Mouse (Mus musculus) heart, embryonic 14.5 days (tissue): ENCODE data around the gene Chpf2. TPM values are rescaled to one million over a fixed set of nuclear protein-coding genes. Genes with fewer than 3 reads are reported as not detected.

Experiments
- ATAC-seq: fragments of 200-750 bp; cut with Nextera tagmentation; 2 replicates; pipeline ENCODE4 v1.8.0; 2017; ENCODE audit warnings: low read depth, moderate TSS enrichment; ENCODE audit not compliant: insufficient number of reproducible peaks, insufficient read depth, low FRiP score
- H3K27ac ChIP-seq, 2 experiments: fragments of 200-500 bp in 1 of 2; fragments of 300-500 bp in 1 of 2; sonication (generic) in 1 of 2; replicated peaks in 1 of 2; 2 replicates each; pipeline ENCODE4 v1.5.1; 2012 to 2014; ENCODE audit warnings: low read depth in 2 of 2, low read length in 2 of 2, control low read depth in 1 of 2, mild to moderate bottlenecking in 1 of 2, mixed read lengths in 1 of 2; ENCODE audit not compliant: control insufficient read depth in 1 of 2, insufficient read depth in 1 of 2
- H3K27me3 ChIP-seq: fragments of 300-500 bp; sonication (generic); 2 replicates; pipeline ENCODE4 v1.6.1; 2014; ENCODE audit warnings: mild to moderate bottlenecking, low read length, control low read depth; ENCODE audit not compliant: control insufficient read depth, insufficient read depth
- H3K36me3 ChIP-seq: fragments of 300-500 bp; sonication (generic); 2 replicates; pipeline ENCODE4 v1.6.1; 2014; ENCODE audit warnings: mild to moderate bottlenecking, control low read depth, low read length, mixed read lengths; ENCODE audit not compliant: control insufficient read depth, insufficient read depth
- H3K4me1 ChIP-seq, 2 experiments: fragments of 200-500 bp in 1 of 2; fragments of 300-500 bp in 1 of 2; sonication (generic) in 1 of 2; 2 replicates each; pipeline ENCODE4 v1.6.1; 2012 to 2014; ENCODE audit warnings: low read length in 2 of 2, control low read depth in 1 of 2, mixed read lengths in 1 of 2; ENCODE audit not compliant: control insufficient read depth in 2 of 2, insufficient read depth in 2 of 2
- H3K4me2 ChIP-seq: fragments of 300-500 bp; sonication (generic); 2 replicates; pipeline ENCODE4 v1.6.1; 2014; ENCODE audit warnings: mild to moderate bottlenecking, low read length
- H3K4me3 ChIP-seq, 2 experiments: fragments of 200-500 bp in 1 of 2; fragments of 300-500 bp in 1 of 2; sonication (generic) in 1 of 2; 2 replicates each; pipeline ENCODE4 v1.5.1; 2012 to 2014; ENCODE audit warnings: low read length in 2 of 2, mild to moderate bottlenecking in 2 of 2, control low read depth in 1 of 2, low read depth in 1 of 2, moderate library complexity in 1 of 2; ENCODE audit not compliant: control insufficient read depth in 1 of 2, insufficient read depth in 1 of 2
- H3K9ac ChIP-seq: fragments of 300-500 bp; sonication (generic); 2 replicates; pipeline ENCODE4 v1.6.1; 2014; ENCODE audit warnings: mild to moderate bottlenecking, low read length
- H3K9me3 ChIP-seq: fragments of 300-500 bp; sonication (generic); 2 replicates; pipeline ENCODE4 v1.6.1; 2016; ENCODE audit warnings: low read length, control low read depth; ENCODE audit not compliant: control insufficient read depth
- WGBS: fragments of 180-500 bp; shearing (Covaris S2); extraction: QIAGEN DNeasy Blood & Tissue Kit; methylation state at CpG from one replicate; pipeline ENCODE4 v1.1.7; 2014; 5-methylcytosine and 5-hydroxymethylcytosine counted together
- polyA plus RNA-seq: library from polyadenylated mRNA; unstranded; fragments of >200 nt; fragmentation: Nextera tagmentation; extraction: Ambion mirVana; gene quantifications from 2 replicates; pipeline ENCODE4 v1.2.1, GENCODE M21; 2014

Chpf2 gene
- polyA plus RNA-seq, 1 experiment from 2014 or later: 8.6 TPM

DNA sequence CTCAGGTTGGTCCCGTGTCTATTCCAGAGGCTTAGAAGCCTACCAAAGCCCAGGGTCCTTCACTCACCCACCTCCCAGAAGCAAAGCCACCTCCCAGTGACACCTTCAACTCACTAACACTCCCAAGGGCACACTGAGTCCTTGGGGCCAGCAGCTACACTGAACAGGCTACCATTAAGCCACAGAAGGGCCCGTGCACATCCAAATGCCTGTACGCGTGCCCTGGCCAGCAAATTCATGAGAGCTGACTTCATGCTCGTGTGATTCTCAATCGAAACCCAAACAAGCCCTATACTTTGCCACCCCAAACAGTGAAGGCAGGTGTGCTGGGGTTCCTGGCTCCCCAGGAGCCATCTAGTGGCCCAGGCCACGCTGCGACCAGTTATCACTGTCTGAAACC, 34.1 kb downstream of the Chpf2 start:
- H3K27me3 ChIP-seq: peaks cover 33% of the 10 kb centered on the region
- no peak overlapping the region for H3K27ac ChIP-seq
- H3K9me3 ChIP-seq: no peaks in the 10 kb centered on the region
- H3K36me3 ChIP-seq: no peaks in the 10 kb centered on the region
- no peak for ATAC-seq
- WGBS: 67% methylated on average over 8 of the region's 8 CpGs
- H3K4me1 ChIP-seq: peaks cover 5 to 9% of the 10 kb centered on the region in 2 experiments; a peak in 3 of 4 replicates
- H3K4me3 ChIP-seq: no peak overlapping the region
- no peak overlapping the region for H3K4me2 ChIP-seq
- H3K9ac ChIP-seq: no peak overlapping the region

DNA sequence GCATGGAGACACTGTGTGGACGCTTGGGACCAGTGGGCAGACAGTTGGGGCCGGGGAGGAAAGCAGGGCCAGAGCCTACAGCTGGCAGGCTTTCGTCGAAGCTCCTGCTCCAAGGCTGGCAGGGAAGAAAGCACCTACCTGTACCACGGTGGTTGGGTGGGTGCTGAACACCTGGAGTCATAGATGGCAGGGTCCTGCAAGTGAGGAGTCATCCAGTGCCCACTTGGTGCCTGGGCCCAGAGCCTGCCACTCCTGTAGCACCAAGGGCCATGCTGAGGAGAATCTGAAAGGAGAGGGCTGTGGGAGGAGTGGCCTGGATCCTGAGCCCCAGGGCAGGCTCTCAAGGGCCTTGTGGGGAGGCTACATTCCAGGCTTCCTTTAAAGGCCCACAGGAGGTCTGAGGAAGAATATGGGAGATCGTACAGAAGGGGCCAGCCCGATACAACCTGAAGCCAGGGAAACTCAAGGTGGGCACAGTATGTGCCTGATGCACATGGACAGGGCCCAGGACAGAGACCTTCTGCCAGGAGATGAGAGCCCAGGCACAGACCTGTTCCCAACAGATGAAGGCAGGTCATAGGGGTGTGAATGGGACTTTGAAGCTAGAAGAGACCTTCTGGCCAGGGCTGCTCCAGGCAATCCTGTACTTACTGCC, 36.0 kb downstream of the Chpf2 start:
- Histone ChIP-seq H3K27me3 (peaks cover 33% of the 10 kb centered on the region), H3K9me3 (no peaks in the 10 kb centered on the region), H3K36me3 (no peaks in the 10 kb centered on the region), H3K27ac (no peak overlapping the region), H3K4me1 (peaks cover 5 to 9% of the 10 kb centered on the region in 2 experiments; a peak in 3 of 4 replicates), H3K4me3 (no peak overlapping the region), H3K9ac (no peak overlapping the region), H3K4me2 (no peak overlapping the region)
- WGBS: 74% methylated on average over 7 of the region's 7 CpGs
- no peak for ATAC-seq

DNA sequence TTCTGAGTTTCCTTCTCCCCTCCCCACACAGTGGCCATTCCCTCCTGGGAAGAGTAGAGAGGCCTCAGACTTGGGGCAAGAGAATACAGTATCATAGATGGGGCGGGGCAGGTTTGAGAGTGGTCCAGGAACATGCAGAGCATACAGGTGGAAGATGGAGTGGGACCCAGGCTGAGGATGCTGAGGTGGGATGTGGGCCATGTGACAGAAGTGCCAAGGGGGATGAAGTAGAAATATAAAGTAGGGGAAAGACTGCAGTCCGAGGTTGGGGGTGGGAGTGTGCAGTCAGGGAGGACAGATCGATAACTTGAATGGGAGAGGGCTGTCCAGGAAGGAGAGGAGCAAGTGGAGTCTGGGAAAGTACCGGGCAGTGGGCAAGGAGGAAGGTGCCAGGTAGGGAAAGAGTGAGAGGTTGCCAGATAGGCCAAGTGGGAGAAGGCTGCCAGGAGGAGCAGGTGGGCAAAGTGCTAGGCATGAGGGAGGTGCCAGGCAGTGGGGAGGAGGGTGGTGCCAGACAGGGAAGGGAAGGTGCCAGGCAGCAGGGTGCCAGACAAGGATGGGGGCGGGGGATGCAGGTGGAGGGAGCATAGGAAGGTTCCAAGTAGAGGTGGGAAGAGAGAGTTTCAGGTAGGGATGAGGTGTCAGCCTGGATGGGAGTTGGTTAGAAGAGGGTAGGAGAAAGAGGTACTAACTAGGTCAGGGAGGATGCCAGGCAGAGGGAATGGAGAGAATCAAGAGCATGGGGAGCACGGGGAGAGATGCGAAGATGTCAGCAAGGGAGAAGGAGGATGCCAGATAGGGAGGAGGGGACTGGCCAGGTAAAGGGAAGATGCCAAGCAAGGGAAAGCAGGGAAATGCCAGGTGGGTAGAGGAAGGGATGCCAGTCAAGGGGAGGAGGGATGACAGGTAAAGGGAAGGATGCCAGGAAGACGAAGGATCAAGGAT, 36.8 kb downstream of the Chpf2 start:
- H3K36me3 ChIP-seq: no peaks in the 10 kb centered on the region
- H3K4me2 ChIP-seq: peak overlapping the region; percentile 79
- H3K27ac ChIP-seq: no peak overlapping the region
- peak overlapping the region in 1 of 2 experiments; percentile 47; a peak in 2 of 4 replicates for H3K4me3 ChIP-seq
- WGBS: 48% methylated on average over 8 of the region's 8 CpGs
- no peak overlapping the region for H3K9ac ChIP-seq
- peaks cover 33% of the 10 kb centered on the region for H3K27me3 ChIP-seq
- no peaks in the 10 kb centered on the region for H3K9me3 ChIP-seq
- ATAC-seq: no peak
- peaks cover 5 to 9% of the 10 kb centered on the region in 2 experiments; a peak in 3 of 4 replicates for H3K4me1 ChIP-seq

DNA sequence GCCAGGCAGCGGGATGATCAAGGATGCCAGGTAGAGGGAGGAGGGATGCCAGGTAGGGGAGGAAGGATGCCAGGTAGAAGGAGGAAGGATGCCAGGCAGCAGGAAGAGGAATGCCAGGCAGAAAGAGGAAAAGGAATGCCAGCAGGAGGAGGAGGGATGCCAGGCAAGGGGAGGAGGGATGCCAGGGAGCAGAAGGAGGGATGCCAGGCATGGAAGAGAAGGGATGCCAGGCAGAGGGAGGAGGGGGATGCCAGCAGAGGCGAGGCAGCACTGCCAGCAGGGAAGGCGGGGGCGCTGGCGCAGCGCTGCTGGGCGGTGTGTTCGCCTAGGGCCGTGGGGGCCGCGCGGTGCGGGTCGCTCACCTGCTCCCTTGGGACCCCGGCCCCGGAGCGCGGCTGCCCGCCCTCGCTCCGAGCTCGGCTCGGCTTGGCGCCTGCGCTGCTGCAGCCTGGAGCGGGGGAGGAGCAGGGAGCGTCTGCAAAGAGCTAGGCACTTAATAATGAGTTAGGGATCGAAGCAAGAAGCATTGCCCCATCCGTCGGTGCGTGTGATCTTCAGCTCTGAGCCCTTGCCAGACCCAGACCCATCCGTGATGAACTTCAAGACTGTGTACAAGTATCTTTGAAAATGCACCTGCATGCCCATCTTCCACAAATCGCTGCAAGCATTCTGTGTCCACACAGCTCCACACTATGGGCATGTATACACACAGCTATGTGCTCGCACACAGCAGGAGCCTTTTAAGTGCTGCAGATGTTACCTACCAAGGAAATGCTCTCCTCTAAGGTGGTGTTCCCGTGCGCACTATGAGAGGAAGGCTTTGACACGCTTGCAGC, 37.7 kb downstream of the Chpf2 start, which contains the start of gene Smarcd3:
Gene Smarcd3, minus strand, starts transcription at position 426 of the 836 bp plus-strand sequence.
- H3K27me3 ChIP-seq: peaks cover 33% of the 10 kb centered on the region
- peak within 1 kb of the TSS; percentile 70 for H3K9ac ChIP-seq
- H3K4me3 ChIP-seq: peak within 1 kb of the TSS; percentile 47 to 57
- 0 out of 2 replicates have a peak, but pooled peaks have one; percentile 21 for ATAC-seq
- H3K27ac ChIP-seq: no peak within 1 kb of the TSS
- peak within 1 kb of the TSS; percentile 79 for H3K4me2 ChIP-seq
- H3K36me3 ChIP-seq: no peaks in the 10 kb centered on the region
- peaks cover 5 to 9% of the 10 kb centered on the region in 2 experiments; a peak in 3 of 4 replicates for H3K4me1 ChIP-seq
- no peaks in the 10 kb centered on the region for H3K9me3 ChIP-seq
- 4% methylated on average over 34 of the region's 37 CpGs for WGBS

DNA sequence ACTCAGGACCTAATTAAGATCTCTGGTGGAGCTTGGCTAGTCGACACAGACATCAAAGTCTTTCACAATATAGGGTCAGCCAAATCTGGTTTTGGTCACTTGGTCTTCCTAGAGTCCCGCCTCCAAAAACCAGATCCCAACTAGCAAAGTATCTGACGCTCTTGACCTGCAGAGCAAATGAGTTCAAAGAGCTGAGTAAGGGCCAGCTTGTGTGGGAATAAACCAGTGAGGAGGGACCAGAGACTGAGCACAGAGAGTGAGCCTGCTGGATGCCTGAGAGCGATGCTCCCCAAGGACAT, 38.2 kb downstream of the Chpf2 start:
- Histone ChIP-seq H3K9ac (no peak overlapping the region), H3K4me2 (peak overlapping the region; percentile 79)
- 29% methylated on average over 4 of the region's 4 CpGs for WGBS

DNA sequence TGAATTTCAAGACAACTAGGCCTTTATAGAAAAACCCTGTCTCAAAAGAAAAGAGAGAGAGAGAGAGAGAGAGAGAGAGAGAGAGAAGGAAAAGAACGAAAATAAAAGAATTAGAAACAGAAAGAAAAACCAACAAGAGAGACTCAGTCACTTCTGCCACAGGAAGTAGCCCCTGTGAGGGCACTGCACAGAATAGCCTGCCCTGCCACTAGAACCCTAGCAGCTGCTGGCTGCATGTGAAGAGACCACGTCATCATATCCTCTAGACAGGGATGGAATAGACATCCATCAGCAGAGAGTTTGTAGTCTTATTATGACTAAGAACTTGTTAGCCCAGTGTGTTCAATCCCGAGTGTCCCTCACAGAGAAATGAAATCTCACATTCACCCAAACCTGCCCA, 43.2 kb downstream of the Chpf2 start:
- Histone ChIP-seq H3K27me3 (peaks cover 6% of the 10 kb centered on the region; the same call in 1 of the 2 replicates), H3K4me1 (peaks cover 0 to 1% of the 10 kb centered on the region in 2 experiments; a peak in 2 of 4 replicates), H3K27ac (no peak overlapping the region), H3K4me3 (no peak overlapping the region), H3K4me2 (no peak overlapping the region), H3K9me3 (no peaks in the 10 kb centered on the region), H3K9ac (no peak overlapping the region), H3K36me3 (no peaks in the 10 kb centered on the region)
- 50% methylated on average over 3 of the region's 3 CpGs for WGBS
- no peak for ATAC-seq

More for the DNA sequence above, 38.2 kb downstream of the Chpf2 start:
- no peak for ATAC-seq
- Histone ChIP-seq H3K4me3 (0 out of 4 replicates have a peak overlapping the region, but pooled peaks of 1 of the 2 experiments have one; percentile 57), H3K9me3 (no peaks in the 10 kb centered on the region), H3K27ac (no peak overlapping the region), H3K36me3 (no peaks in the 10 kb centered on the region), H3K4me1 (peaks cover 5 to 9% of the 10 kb centered on the region in 2 experiments; a peak in 3 of 4 replicates), H3K27me3 (peaks cover 33% of the 10 kb centered on the region)

DNA sequence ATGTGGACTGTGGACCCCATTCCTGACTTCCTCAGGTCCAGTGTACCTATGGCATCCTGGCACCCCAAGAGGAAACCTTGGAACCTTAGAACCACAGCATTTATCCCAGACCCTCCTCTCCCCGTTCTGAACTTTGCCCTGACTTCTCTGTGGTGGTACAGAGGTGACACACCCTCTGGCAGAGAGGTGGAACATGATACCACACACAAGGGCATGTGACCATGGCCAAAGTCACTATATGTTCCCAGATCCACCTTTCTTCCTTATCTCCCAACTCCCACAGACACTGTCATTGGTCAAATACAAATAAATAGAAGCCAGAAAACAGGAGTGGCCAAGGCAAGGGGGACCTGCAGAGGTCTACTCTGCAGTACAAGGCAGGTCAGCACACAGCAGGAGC, 48.6 kb downstream of the Chpf2 start:
- H3K4me2 ChIP-seq: no peak overlapping the region
- ATAC-seq: no peak
- WGBS: 38% methylated on average over 1 of the region's 1 CpGs
- H3K36me3 ChIP-seq: no peaks in the 10 kb centered on the region
- H3K4me1 ChIP-seq: no peaks in the 10 kb centered on the region
- no peak overlapping the region for H3K4me3 ChIP-seq
- H3K9me3 ChIP-seq: no peaks in the 10 kb centered on the region
- peaks cover 2% of the 10 kb centered on the region; the same call in 1 of the 2 replicates for H3K27me3 ChIP-seq
- no peak overlapping the region for H3K9ac ChIP-seq
- H3K27ac ChIP-seq: no peak overlapping the region
